Mouse (Mus musculus): ENCODE measurements at regions not wholly inside any gene's neighbourhood (a gene's known extent, or its start where the extent isn't known, plus 50 kb on each side); places are given as distances from the start of the nearest gene placed in this dataset.

DNA sequence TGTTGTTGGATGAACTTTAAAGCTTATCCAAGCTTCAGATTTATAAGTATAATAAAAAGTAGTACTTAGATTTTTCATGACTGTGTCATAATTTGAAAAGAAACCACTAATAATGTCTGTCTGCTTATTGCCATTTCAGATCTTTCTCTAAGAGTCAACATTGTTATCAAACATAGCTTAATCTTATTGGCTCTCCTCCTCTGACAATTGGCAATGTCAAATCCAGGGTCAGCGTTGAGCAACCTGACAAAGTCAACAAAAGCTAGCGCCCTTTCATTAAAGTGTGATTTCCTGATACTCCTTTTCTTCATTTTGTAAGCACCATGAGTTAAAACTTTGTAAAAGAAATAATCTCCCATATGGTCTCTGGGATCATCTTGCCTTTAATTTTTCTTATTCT lies 1018.7 kb downstream of the Efna5 start:
- no peaks in the 10 kb centered on the region for H3K9me3 ChIP-seq (ENCODE audit: low read length)
- 47% methylated on average over 2 of the region's 2 CpGs for WGBS (ENCODE audit: insufficient replicate concordance)
- ATAC-seq: no peak

DNA sequence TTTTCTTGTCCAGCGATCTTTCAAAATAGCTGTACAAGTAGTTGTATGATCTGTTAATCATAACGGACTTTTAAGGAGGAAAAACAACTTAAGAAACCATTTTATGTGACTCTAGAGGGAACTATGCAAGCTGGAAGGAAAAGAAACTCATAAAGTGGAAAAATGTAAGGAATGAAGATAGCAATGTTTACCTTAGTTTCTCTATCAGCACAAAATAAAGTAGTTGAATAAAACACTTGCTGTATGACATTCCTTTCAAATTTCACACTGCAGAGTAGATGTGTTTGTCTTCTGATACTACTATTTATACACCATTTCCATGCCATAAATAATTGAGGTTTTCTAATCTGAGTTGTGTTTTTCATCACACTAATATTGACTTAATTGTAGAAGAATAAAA lies 1043.6 kb downstream of the Efna5 start:
- Histone ChIP-seq H3K4me1 (ENCODE audit: insufficient read depth) (no peaks in the 10 kb centered on the region), H3K27me3 (ENCODE audit: insufficient read depth, low read length) (no peaks in the 10 kb centered on the region), H3K36me3 (replicated peaks; ENCODE audit: insufficient read depth, low read length) (no peaks in the 10 kb centered on the region), H3K9ac (replicated peaks) (no peak overlapping the region), H3K27ac (ENCODE audit: low read depth) (no peak overlapping the region), H3K9me3 (ENCODE audit: low read length) (no peaks in the 10 kb centered on the region), H3K4me3 (ENCODE audit: low read depth, low read length) (no peak overlapping the region), H3K4me2 (ENCODE audit: low read depth, low read length) (no peak overlapping the region)
- DNase-seq (no peak), ATAC-seq (no peak)
- no peak for TF ChIP-seq CTCF (IDR thresholded peaks at IDR 0.05; ENCODE audit: low read depth)
- WGBS (ENCODE audit: insufficient replicate concordance): 69% methylated on average over 2 of the region's 2 CpGs

More for the DNA sequence above, 1018.7 kb downstream of the Efna5 start:
- Histone ChIP-seq H3K27me3 (ENCODE audit: insufficient read depth, low read length) (no peaks in the 10 kb centered on the region), H3K4me2 (ENCODE audit: low read depth, low read length) (no peak overlapping the region), H3K4me3 (ENCODE audit: low read depth, low read length) (no peak overlapping the region), H3K4me1 (ENCODE audit: insufficient read depth) (no peaks in the 10 kb centered on the region), H3K36me3 (replicated peaks; ENCODE audit: insufficient read depth, low read length) (no peaks in the 10 kb centered on the region), H3K9ac (replicated peaks) (no peak overlapping the region), H3K27ac (ENCODE audit: low read depth) (no peak overlapping the region)
- no peak for DNase-seq
- no peak for TF ChIP-seq EP300 (IDR thresholded peaks at IDR 0.05; ENCODE audit: low read depth)
- TF ChIP-seq CTCF (IDR thresholded peaks at IDR 0.05; ENCODE audit: low read depth): no peak

DNA sequence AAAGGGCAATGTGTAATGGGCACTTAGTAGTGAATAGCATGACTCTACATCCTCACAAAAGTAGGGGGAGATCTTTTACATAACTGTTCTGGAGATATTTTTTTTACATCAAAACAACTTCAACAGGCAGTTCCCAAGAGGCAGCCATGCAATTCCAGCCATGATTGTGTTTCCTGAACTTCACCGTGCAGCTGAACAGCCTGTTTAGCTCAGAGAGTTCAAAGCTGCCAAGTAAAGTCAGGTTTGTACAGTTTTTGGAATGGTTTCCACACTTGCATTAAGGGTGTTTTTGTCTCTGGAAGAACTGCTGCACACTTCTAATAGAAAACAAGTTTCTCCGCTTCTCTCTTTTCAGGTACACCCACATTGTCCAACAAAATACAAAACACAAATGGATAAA lies 1065.6 kb downstream of the Efna5 start:
- Histone ChIP-seq H3K4me1 (ENCODE audit: insufficient read depth) (no peaks in the 10 kb centered on the region), H3K9me3 (ENCODE audit: low read length) (no peaks in the 10 kb centered on the region), H3K36me3 (replicated peaks; ENCODE audit: insufficient read depth, low read length) (no peaks in the 10 kb centered on the region), H3K9ac (replicated peaks) (no peak overlapping the region), H3K27ac (ENCODE audit: low read depth) (no peak overlapping the region), H3K27me3 (ENCODE audit: insufficient read depth, low read length) (no peaks in the 10 kb centered on the region), H3K4me2 (ENCODE audit: low read depth, low read length) (no peak overlapping the region), H3K4me3 (ENCODE audit: low read depth, low read length) (no peak overlapping the region)
- ATAC-seq: no peak
- WGBS (ENCODE audit: insufficient replicate concordance): 81% methylated on average over 2 of the region's 2 CpGs
- no peak for TF ChIP-seq EP300 (IDR thresholded peaks at IDR 0.05; ENCODE audit: low read depth)
- TF ChIP-seq CTCF (IDR thresholded peaks at IDR 0.05; ENCODE audit: low read depth): no peak
- DNase-seq: no peak

DNA sequence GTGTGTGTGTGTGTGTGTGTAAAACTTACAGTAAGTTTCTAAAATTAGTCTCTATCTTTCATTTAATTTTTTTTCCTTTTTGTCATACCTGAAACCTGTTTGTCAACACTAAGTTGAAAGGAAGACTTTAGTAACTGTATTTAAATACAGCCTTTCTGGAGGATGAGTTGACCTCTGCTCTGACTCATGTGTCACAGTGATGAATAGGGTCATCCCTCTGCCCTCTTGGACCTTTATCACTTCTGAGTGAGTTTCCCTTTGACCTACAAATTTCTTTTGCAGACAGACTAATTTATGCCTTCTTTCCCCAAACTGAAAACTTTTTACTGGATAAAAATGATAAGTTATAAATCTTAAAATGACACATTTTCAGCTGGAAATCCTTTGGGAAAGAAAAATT lies 1112.8 kb downstream of the Efna5 start:
- no peak for ATAC-seq
- TF ChIP-seq EP300 (IDR thresholded peaks at IDR 0.05; ENCODE audit: low read depth) (no peak), CTCF (IDR thresholded peaks at IDR 0.05; ENCODE audit: low read depth) (no peak)

DNA sequence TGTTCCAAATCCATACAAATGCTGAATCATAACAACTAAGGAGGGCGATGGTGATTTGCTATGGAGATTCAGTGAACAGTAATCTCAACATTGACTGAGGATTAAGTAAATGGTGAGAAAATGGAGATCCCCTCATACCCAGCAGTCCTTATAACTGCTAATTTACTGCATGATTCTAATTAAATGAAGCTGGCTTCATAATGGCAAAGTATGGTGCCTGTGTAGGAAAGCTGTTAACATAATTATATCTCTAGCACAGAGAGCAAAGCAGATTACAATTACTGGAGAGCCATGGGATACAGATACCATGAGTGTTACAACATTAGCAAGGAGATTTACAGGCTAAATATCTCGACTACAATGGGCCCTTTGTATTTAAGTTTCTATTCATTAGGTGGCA lies 1116.0 kb downstream of the Efna5 start:
- no peaks in the 10 kb centered on the region for H3K36me3 ChIP-seq (replicated peaks; ENCODE audit: insufficient read depth, low read length)
- H3K27me3 ChIP-seq (ENCODE audit: insufficient read depth, low read length): no peaks in the 10 kb centered on the region
- no peak for TF ChIP-seq CTCF (IDR thresholded peaks at IDR 0.05; ENCODE audit: low read depth)
- DNase-seq: no peak
- no peak for ATAC-seq
- H3K4me1 ChIP-seq (ENCODE audit: insufficient read depth): no peaks in the 10 kb centered on the region
- H3K27ac ChIP-seq (ENCODE audit: low read depth): no peak overlapping the region
- H3K9me3 ChIP-seq (ENCODE audit: low read length): no peaks in the 10 kb centered on the region
- 53% methylated on average over 2 of the region's 2 CpGs for WGBS (ENCODE audit: insufficient replicate concordance)
- no peak overlapping the region for H3K9ac ChIP-seq (replicated peaks)
- no peak overlapping the region for H3K4me2 ChIP-seq (ENCODE audit: low read depth, low read length)
- H3K4me3 ChIP-seq (ENCODE audit: low read depth, low read length): no peak overlapping the region

More for the DNA sequence above, 1112.8 kb downstream of the Efna5 start:
- no peaks in the 10 kb centered on the region for H3K9me3 ChIP-seq (ENCODE audit: low read length)
- no peak overlapping the region for H3K9ac ChIP-seq (replicated peaks)
- H3K36me3 ChIP-seq (replicated peaks; ENCODE audit: insufficient read depth, low read length): no peaks in the 10 kb centered on the region
- H3K4me3 ChIP-seq (ENCODE audit: low read depth, low read length): no peak overlapping the region
- H3K4me1 ChIP-seq (ENCODE audit: insufficient read depth): no peaks in the 10 kb centered on the region
- no peak overlapping the region for H3K4me2 ChIP-seq (ENCODE audit: low read depth, low read length)
- H3K27me3 ChIP-seq (ENCODE audit: insufficient read depth, low read length): no peaks in the 10 kb centered on the region
- no peak for DNase-seq
- no peak overlapping the region for H3K27ac ChIP-seq (ENCODE audit: low read depth)

All from liver, postnatal 0 days (tissue).